Mouse (Mus musculus): ENCODE measurements around the gene Trim41. TPM values are rescaled to one million over a fixed set of nuclear protein-coding genes. Genes with fewer than 3 reads are reported as not detected.

Trim41 gene
- polyA plus RNA-seq, 1 experiment from 2014 or later, result 6.9 TPM

Other genes with a start within 250 kb of the Trim41 start
- 347 and 351 TPM in 2 replicates for gene Rack1, start 17.0 kb downstream of the Trim41 start, polyA plus RNA-seq (2015; fragmentation: Nextera tagmentation; extraction: Ambion mirVana)
- gene Trim7, start 8.8 kb upstream of the Trim41 start, polyA plus RNA-seq (2015; fragmentation: Nextera tagmentation; extraction: Ambion mirVana), result 1.8 and 3.6 TPM in 2 replicates
- gene Gm12184, start 9.3 kb upstream of the Trim41 start, polyA plus RNA-seq (2015; fragmentation: Nextera tagmentation; extraction: Ambion mirVana), result 1.3 and 1.8 TPM in 2 replicates
- 2.0 and 2.8 TPM in 2 replicates for gene Irgm1, start 54.3 kb upstream of the Trim41 start, polyA plus RNA-seq (2015; fragmentation: Nextera tagmentation; extraction: Ambion mirVana)
- gene Gm5431, start 84.9 kb upstream of the Trim41 start, polyA plus RNA-seq (2015; fragmentation: Nextera tagmentation; extraction: Ambion mirVana), result 0.15 and 0.20 TPM in 2 replicates
- gene Psme2b, start 128.8 kb upstream of the Trim41 start, polyA plus RNA-seq (2015; fragmentation: Nextera tagmentation; extraction: Ambion mirVana), result 1.1 and 1.2 TPM in 2 replicates
- gene Olfr56, start 161.5 kb upstream of the Trim41 start, polyA plus RNA-seq (2015; fragmentation: Nextera tagmentation; extraction: Ambion mirVana), result not detected in 2 replicates
- gene 9930111J21Rik1, start 162.0 kb upstream of the Trim41 start, polyA plus RNA-seq (2015; fragmentation: Nextera tagmentation; extraction: Ambion mirVana), result 0.24 and 0.28 TPM in 2 replicates
- not detected in 2 replicates for gene Gm12185, start 174.9 kb upstream of the Trim41 start, polyA plus RNA-seq (2015; fragmentation: Nextera tagmentation; extraction: Ambion mirVana)
- not detected in 2 replicates for gene Tgtp1, start 176.8 kb upstream of the Trim41 start, polyA plus RNA-seq (2015; fragmentation: Nextera tagmentation; extraction: Ambion mirVana)
- gene 9930111J21Rik2, start 233.9 kb upstream of the Trim41 start, polyA plus RNA-seq (2015; fragmentation: Nextera tagmentation; extraction: Ambion mirVana), result 0.23 and 0.35 TPM in 2 replicates
- gene Tgtp2, start 246.9 kb upstream of the Trim41 start, polyA plus RNA-seq (2015; fragmentation: Nextera tagmentation; extraction: Ambion mirVana), result not detected in 2 replicates

Data from midbrain, embryonic 16.5 days (tissue).